Mouse (Mus musculus): ENCODE measurements around the gene Hand1. TPM values are rescaled to one million over a fixed set of nuclear protein-coding genes. Genes with fewer than 3 reads are reported as not detected.

Gene Hand1
- polyA plus RNA-seq, 1 experiment from 2014 or later = 24.3 TPM

GRCm38 (mm10) chr11:57819999-57820581, 12.5 kb downstream of the Hand1 start:
- Histone ChIP-seq H3K9ac (peak overlapping the region; percentile 67; the same call in 1 of the 2 replicates), H3K4me3 (no peak overlapping the region), H3K4me2 (no peak overlapping the region), H3K9me3 (no peaks in the 10 kb centered on the region), H3K36me3 (no peaks in the 10 kb centered on the region), H3K4me1 (peaks cover 25% of the 10 kb centered on the region), H3K27me3 (replicated peaks) (peaks cover 10% of the 10 kb centered on the region), H3K27ac (replicated peaks) (0 out of 2 replicates have a peak overlapping the region, but pooled peaks have one; percentile 26)
- 22% methylated on average over 9 of the region's 9 CpGs for WGBS
- ATAC-seq (ENCODE audit: extremely low read depth, insufficient number of reproducible peaks, low FRiP score, low TSS enrichment) = no peak

- no peak overlapping the region for H3K9ac ChIP-seq
- H3K9me3 ChIP-seq = no peaks in the 10 kb centered on the region
- no peak overlapping the region for H3K4me2 ChIP-seq
- H3K27ac ChIP-seq (replicated peaks) = no peak overlapping the region
- no peak overlapping the region for H3K4me3 ChIP-seq
- no peaks in the 10 kb centered on the region for H3K27me3 ChIP-seq (replicated peaks)
- peaks cover 1% of the 10 kb centered on the region; the same call in 1 of the 2 replicates for H3K36me3 ChIP-seq
- H3K4me1 ChIP-seq = peaks cover 28% of the 10 kb centered on the region
- 80% methylated on average over 4 of the region's 4 CpGs for WGBS
- no peak for ATAC-seq (ENCODE audit: extremely low read depth, insufficient number of reproducible peaks, low FRiP score, low TSS enrichment)
Observed at GRCm38 (mm10) chr11:57818189-57818588, 14.4 kb downstream of the Hand1 start.

GRCm38 (mm10) chr11:57813641-57814040, 19.0 kb downstream of the Hand1 start:
- Histone ChIP-seq H3K27ac (replicated peaks) (peak overlapping the region; percentile 16; the same call in 1 of the 2 replicates), H3K4me2 (no peak overlapping the region), H3K9me3 (no peaks in the 10 kb centered on the region), H3K4me3 (no peak overlapping the region), H3K4me1 (peaks cover 14% of the 10 kb centered on the region), H3K36me3 (peaks cover 46% of the 10 kb centered on the region), H3K27me3 (replicated peaks) (no peaks in the 10 kb centered on the region), H3K9ac (no peak overlapping the region)
- ATAC-seq (ENCODE audit: extremely low read depth, insufficient number of reproducible peaks, low FRiP score, low TSS enrichment) = no peak
- WGBS = 86% methylated on average over 3 of the region's 3 CpGs

- H3K4me3 ChIP-seq = no peak overlapping the region
- no peaks in the 10 kb centered on the region for H3K27me3 ChIP-seq (replicated peaks)
- peaks cover 56% of the 10 kb centered on the region for H3K36me3 ChIP-seq
- peaks cover 18% of the 10 kb centered on the region for H3K4me1 ChIP-seq
- peak; percentile 69; the same call in 1 of the 2 replicates for ATAC-seq (ENCODE audit: extremely low read depth, insufficient number of reproducible peaks, low FRiP score, low TSS enrichment)
- no peak overlapping the region for H3K9ac ChIP-seq
- no peak overlapping the region for H3K4me2 ChIP-seq
- no peak overlapping the region for H3K27ac ChIP-seq (replicated peaks)
- no peaks in the 10 kb centered on the region for H3K9me3 ChIP-seq
- WGBS = 95% methylated on average over 8 of the region's 8 CpGs
Observed at GRCm38 (mm10) chr11:57812212-57812611, 20.4 kb downstream of the Hand1 start.

- no peak overlapping the region for H3K9ac ChIP-seq
- peaks cover 66% of the 10 kb centered on the region for H3K36me3 ChIP-seq
- no peaks in the 10 kb centered on the region for H3K27me3 ChIP-seq (replicated peaks)
- H3K27ac ChIP-seq (replicated peaks) = no peak overlapping the region
- no peak overlapping the region for H3K4me2 ChIP-seq
- WGBS = 86% methylated on average over 7 of the region's 7 CpGs
- H3K9me3 ChIP-seq = no peaks in the 10 kb centered on the region
- H3K4me3 ChIP-seq = no peak overlapping the region
- peaks cover 18% of the 10 kb centered on the region for H3K4me1 ChIP-seq
- no peak for ATAC-seq (ENCODE audit: extremely low read depth, insufficient number of reproducible peaks, low FRiP score, low TSS enrichment)
Observed at GRCm38 (mm10) chr11:57811006-57811405, 21.6 kb downstream of the Hand1 start.

GRCm38 (mm10) chr11:57809732-57810098, 22.9 kb downstream of the Hand1 start:
- H3K36me3 ChIP-seq = peaks cover 67% of the 10 kb centered on the region
- 85% methylated on average over 8 of the region's 8 CpGs for WGBS
- H3K27me3 ChIP-seq (replicated peaks) = no peaks in the 10 kb centered on the region
- H3K9me3 ChIP-seq = no peaks in the 10 kb centered on the region
- H3K27ac ChIP-seq (replicated peaks) = no peak overlapping the region
- no peak overlapping the region for H3K4me3 ChIP-seq
- H3K4me1 ChIP-seq = peaks cover 18% of the 10 kb centered on the region
- H3K9ac ChIP-seq = no peak overlapping the region
- ATAC-seq (ENCODE audit: extremely low read depth, insufficient number of reproducible peaks, low FRiP score, low TSS enrichment) = no peak
- H3K4me2 ChIP-seq = no peak overlapping the region

- Histone ChIP-seq H3K27ac (replicated peaks) (no peak overlapping the region), H3K36me3 (peaks cover 67% of the 10 kb centered on the region), H3K4me2 (no peak overlapping the region), H3K4me1 (peaks cover 18% of the 10 kb centered on the region), H3K4me3 (no peak overlapping the region), H3K9me3 (no peaks in the 10 kb centered on the region), H3K9ac (no peak overlapping the region), H3K27me3 (replicated peaks) (no peaks in the 10 kb centered on the region)
- peak; percentile 23; the same call in 1 of the 2 replicates for ATAC-seq (ENCODE audit: extremely low read depth, insufficient number of reproducible peaks, low FRiP score, low TSS enrichment)
- 93% methylated on average over 17 of the region's 17 CpGs for WGBS
Observed at GRCm38 (mm10) chr11:57809017-57809731, 23.4 kb downstream of the Hand1 start.

GRCm38 (mm10) chr11:57805047-57805446, 27.6 kb downstream of the Hand1 start:
- Histone ChIP-seq H3K27ac (replicated peaks) (no peak overlapping the region), H3K9me3 (no peaks in the 10 kb centered on the region), H3K4me2 (no peak overlapping the region), H3K4me1 (peaks cover 33% of the 10 kb centered on the region), H3K9ac (no peak overlapping the region), H3K36me3 (peaks cover 34% of the 10 kb centered on the region), H3K27me3 (replicated peaks) (no peaks in the 10 kb centered on the region), H3K4me3 (no peak overlapping the region)
- WGBS = 75% methylated on average over 3 of the region's 3 CpGs
- ATAC-seq (ENCODE audit: extremely low read depth, insufficient number of reproducible peaks, low FRiP score, low TSS enrichment) = no peak

- no peaks in the 10 kb centered on the region for H3K9me3 ChIP-seq
- no peaks in the 10 kb centered on the region for H3K27me3 ChIP-seq (replicated peaks)
- peak overlapping the region; percentile 85 for H3K27ac ChIP-seq (replicated peaks)
- ATAC-seq (ENCODE audit: extremely low read depth, insufficient number of reproducible peaks, low FRiP score, low TSS enrichment) = no peak
- under 1% methylated on average over 18 of the region's 18 CpGs for WGBS
- H3K4me2 ChIP-seq = peak overlapping the region; percentile 99
- peak overlapping the region; percentile 74 for H3K4me3 ChIP-seq
- H3K9ac ChIP-seq = peak overlapping the region; percentile 96
- peaks cover 31% of the 10 kb centered on the region for H3K4me1 ChIP-seq
- H3K36me3 ChIP-seq = peaks cover 11% of the 10 kb centered on the region
Observed at GRCm38 (mm10) chr11:57802511-57802870, 30.1 kb downstream of the Hand1 start.

- Histone ChIP-seq H3K4me2 (peak overlapping the region; percentile 99), H3K4me1 (peaks cover 28% of the 10 kb centered on the region), H3K4me3 (peak overlapping the region; percentile 74), H3K27me3 (replicated peaks) (no peaks in the 10 kb centered on the region), H3K36me3 (peaks cover 10% of the 10 kb centered on the region), H3K27ac (replicated peaks) (peak overlapping the region; percentile 85), H3K9ac (peak overlapping the region; percentile 96), H3K9me3 (no peaks in the 10 kb centered on the region)
- WGBS = under 1% methylated on average over 64 of the region's 85 CpGs
- ATAC-seq (ENCODE audit: extremely low read depth, insufficient number of reproducible peaks, low FRiP score, low TSS enrichment) = peak; percentile 40
Observed at GRCm38 (mm10) chr11:57801766-57802510, 30.7 kb downstream of the Hand1 start.

- no peaks in the 10 kb centered on the region for H3K27me3 ChIP-seq (replicated peaks)
- H3K36me3 ChIP-seq = peaks cover 3% of the 10 kb centered on the region
- under 1% methylated on average over 66 of the region's 66 CpGs for WGBS
- peak within 1 kb of the TSS; percentile 74 for H3K4me3 ChIP-seq
- ATAC-seq (ENCODE audit: extremely low read depth, insufficient number of reproducible peaks, low FRiP score, low TSS enrichment) = peak; percentile 96
- peak within 1 kb of the TSS; percentile 99 for H3K4me2 ChIP-seq
- peak within 1 kb of the TSS; percentile 96 for H3K9ac ChIP-seq
- no peaks in the 10 kb centered on the region for H3K9me3 ChIP-seq
- H3K4me1 ChIP-seq = peaks cover 28% of the 10 kb centered on the region
- H3K27ac ChIP-seq (replicated peaks) = peak within 1 kb of the TSS; percentile 85
Observed at GRCm38 (mm10) chr11:57800971-57801765, 31.4 kb downstream of the Hand1 start, which contains the start of gene Sap30l. TSS of gene Sap30l (plus strand) at chr11:57801637.
